Mouse (Mus musculus) lung, postnatal 4 days (tissue): Measurements from ENCODE around the gene Cebpzos.

Source experiments
- DNase-seq, 2 experiments: peaks; one replicate each; pipeline ENCODE4 v3.0.0; 2021

The Cebpzos gene

DNA sequence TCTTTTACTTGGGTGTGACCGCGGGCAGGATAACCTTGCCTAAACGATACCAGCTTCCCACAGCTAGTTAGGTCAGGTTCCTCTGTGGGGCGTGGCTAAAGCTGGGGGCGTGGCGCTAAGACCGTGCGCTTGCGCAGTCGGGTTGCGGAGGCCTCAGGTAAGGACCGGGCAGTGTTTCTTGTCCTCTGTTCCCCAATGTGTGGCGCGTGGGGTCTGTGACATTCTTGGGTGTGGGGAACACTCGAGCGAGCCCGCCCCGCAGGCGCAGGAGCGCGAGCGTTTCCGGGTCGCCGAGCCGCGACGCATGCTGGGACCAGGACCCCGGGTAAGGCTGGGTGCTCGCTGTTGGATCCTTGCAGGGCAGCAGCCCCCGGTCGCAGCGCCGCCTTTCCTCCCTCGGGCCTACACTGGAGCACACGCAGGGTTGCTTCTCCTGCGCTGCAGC, at the start of gene Cebpzos:
TSS of gene Cebpzos (plus strand) at position 132 of the 445 bp plus-strand sequence.
- peak; percentile 89 to 92 for DNase-seq

DNA sequence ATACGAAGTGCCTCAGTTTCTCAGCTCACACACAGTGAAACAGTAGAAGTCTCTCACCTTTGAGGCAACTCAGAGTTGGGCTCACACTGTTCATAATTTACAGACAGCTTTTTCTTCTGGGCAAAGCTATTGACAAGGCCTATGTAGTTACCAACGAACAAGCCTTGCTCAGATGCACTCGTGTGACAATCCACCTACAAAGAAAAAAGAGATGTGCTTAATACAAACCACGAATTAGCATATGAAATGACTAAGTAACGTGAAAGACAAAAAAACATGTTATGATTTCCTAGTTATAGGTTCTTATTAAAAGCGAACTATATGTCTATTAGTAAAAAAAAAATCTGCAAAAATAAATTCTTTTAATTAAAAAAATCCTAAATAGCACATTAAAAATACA, 42.4 kb upstream of the Cebpzos start:
- no peak for DNase-seq

DNA sequence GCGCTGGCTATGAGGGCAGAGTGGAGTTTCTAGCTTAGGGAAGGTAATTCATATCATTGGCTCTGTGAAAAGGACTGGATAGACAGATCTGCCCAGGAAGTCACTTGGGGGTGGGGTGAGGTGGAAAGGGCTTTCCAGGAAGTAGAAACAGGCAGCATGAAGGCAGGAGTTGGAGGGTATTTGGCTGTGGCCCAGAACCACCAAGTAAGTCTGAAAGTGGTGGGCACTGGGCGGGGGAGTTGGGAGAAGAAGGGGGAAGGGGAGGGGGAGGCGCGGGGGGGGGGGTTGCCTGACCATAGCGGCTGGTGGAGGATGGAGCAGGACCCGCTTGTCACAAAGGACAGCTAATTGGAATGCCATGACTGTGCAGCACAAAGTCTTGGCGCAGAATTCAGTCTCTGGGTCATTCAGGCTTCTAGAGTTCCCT, 34.4 kb upstream of the Cebpzos start:
- peak in 1 of 2 experiments; percentile 25 for DNase-seq

DNA sequence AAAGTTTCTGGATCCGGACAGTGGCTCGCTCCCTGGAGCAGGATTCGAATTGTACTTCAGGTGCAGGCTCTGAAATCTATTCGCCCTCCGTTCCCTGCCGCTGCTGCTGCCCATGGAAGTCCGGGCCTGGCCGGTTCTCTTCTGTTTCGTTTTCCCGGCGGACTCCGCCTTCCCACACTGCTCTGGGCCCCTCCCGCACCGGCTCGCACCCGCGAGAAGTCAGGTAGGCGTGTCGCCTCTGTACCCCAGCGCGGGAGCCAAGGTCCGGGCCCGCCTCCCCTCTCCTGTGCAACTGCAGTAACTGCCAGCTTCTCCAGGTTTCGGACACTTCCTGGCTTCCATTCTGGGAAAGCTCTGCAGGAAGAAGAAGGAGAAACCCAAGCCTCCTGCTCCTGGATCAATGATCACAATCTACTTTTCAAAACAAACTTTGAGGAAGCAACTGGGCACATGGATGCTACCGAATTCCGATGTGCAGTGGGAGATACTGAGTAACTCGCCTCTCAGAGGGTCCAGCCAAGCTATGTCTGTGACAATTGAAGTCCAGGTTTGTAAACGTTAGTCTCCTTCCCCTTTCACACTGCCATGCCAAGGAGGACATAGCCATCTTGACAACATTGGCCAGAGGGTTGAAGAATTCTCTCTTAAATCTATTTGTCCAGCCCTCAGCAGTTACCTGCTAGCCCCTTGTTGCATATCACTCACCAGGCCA, 33.7 kb upstream of the Cebpzos start, which contains the start of gene Eif2ak2:
TSS of gene Eif2ak2 (minus strand) at position 173 of the 712 bp plus-strand sequence.
- DNase-seq = peak; percentile 90 to 91

DNA sequence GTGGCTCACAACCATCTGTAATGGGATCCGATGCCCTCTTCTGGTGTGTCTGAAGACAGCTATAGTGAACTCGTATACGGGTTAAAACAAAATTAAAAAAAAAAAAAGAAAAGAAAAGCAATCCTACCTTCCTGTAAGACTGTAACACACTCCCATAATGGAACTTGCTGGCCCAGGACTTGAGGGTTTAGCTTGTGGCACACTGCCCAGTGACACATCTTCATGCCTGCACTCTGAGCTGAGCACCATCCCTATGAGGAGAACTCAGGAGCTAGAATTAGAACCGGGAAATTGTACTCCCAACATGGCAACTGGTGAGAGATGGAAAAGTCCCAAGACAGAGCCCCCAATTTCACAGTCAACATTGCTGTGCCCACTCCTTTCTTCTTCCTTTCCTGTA, 33.0 kb upstream of the Cebpzos start:
- no peak for DNase-seq

DNA sequence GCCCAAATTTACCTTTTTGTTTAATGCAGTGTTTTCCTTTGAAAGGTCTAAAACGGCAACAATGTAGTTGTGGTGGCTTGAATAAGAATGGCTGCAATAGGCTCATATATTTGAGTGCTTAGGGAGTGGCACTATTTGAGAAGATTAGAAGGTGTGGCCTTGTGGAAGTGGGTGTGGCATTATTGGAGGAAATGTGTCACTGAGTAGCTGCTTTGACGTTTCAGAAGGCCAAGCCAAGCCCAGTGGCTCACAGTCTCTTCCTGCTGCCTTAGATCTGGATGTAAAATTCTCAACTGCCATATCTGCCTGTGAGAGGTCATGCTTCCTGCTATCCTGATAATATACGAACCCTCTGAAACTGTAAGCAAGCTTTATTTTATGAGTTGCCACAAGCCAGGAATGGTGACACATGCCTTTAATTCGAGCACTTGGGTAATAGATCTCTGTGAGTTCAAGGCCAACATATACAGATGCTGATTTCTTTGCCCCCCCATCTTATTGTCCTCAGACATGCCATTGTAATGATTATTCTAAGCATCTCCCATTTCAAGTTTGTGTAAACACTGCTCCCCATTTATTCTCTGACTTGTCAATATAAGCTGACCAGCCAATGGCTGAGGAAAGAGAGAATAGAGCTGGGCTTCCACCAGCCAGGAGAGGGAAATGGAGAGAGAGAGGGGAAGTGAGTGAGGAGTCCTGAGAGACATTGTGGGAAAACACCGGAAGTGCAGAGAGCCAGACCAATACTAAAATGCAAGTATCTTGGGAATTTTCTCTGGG, 30.8 kb upstream of the Cebpzos start:
- no peak for DNase-seq

DNA sequence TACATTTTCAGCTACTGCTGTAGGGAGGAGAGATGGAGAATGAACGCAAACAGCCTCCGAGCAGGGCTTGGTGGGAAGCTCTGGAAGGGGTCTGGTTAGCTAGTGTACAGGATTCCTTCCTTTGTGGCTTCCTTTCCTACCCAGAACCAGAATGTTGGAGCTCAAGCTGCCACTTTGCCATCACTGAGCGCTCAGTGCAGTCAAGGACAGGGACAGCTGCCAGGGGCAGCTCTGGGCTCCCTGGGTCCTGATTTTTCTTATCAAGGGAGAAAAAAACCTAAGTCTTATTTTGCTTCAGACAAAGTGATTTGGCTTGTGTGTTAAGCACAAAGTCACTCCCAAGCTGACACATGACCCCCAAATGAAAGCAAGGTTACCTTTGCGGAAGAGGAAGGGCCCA, 27.7 kb upstream of the Cebpzos start:
- DNase-seq = no peak

DNA sequence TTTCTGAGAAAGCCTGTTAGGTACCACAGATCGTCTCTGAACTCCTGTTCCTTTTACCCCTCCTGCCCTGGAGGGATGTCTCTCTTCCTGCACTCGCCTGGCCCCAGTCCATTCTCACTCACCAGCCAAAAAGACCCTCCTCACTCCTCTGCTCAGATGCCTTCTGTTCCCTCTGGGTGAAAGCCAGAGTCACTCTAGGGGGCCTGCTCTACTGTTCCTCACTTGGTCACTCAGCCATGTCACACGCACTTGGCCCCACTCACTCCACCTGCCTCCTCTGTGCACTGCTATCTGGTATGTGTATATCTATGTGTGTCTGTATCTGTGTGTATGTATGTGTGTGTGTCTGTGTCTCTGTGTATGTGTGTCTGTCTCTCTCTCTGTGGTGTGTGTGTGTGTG, 27.1 kb upstream of the Cebpzos start:
- no peak for DNase-seq

DNA sequence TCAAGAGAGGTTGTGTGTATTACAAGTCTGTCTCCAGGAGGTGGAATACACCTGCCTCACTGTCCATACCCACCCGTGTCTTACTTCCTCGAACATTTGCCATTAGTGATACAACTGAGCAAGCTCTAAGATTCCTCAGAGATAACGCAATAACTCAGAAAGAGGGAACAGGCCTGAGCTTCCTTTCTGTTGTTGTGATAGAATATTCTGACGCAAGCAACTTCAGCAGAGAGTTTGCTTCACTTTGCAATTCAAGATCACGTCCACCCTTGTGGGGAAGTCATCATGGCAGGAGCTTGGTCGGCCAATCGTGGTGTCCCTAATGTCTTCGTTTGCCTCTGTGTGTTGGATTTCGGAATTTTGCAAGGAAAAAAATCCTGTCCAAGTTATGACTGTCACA, 25.3 kb upstream of the Cebpzos start:
- DNase-seq = no peak

DNA sequence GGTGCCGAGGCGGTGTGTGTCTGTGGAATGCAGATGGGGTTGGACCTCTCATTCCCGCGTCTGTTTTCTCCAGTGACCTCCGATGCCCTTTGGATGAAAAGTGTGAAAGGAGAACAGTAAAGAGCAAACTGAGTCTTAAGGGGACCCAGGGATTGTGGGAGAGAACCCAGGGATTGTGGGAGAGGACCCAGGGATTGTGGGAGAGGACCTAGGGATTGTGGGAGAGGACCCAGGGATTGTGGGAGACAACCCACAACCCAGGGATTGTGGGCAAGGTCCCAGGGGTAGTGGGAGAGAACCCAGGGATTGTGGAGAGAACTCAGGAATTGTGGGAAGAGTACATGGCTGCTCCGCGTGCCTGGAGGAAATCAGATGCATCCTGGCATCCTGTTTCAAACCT, 21.3 kb upstream of the Cebpzos start:
- no peak for DNase-seq

DNA sequence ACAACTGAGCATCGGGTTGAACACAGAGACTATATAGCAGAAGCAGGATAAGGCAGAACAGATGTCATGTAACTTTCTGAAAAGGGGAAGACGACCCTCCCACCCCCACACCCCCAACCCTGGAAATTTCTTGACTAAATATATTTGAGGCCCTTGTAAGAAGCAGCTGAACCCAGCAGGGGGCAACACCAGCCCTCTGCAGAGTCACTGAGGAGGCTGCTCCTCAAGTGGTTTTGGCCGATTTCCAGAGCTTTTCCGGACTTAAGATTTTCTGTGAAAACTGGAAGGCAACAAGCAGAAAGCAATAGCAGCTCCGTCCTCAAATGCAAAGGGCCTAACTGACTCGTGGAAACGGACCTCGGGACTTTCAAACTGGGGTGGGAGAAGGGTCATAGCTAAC, 20.9 kb upstream of the Cebpzos start:
- peak; percentile 55 to 70 for DNase-seq

DNA sequence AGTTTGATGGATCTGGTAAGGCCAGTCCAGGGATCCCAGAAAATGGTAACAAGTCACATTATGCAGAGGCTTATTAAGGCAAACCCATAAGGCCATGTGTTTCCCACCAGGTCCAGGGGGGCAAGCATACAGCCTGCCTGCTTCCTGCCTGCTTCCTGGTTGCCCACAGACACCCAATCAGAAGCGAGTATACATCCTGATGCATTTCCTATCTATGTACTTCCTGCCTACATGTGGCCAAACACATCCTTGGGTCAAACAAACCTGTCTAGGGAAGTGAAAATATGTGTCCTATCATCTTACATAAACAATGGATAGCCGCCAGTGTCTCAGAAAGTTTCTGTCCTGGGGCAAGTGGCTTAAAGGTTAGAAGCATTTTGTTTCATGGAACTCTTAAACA, 13.1 kb upstream of the Cebpzos start:
- DNase-seq = no peak

DNA sequence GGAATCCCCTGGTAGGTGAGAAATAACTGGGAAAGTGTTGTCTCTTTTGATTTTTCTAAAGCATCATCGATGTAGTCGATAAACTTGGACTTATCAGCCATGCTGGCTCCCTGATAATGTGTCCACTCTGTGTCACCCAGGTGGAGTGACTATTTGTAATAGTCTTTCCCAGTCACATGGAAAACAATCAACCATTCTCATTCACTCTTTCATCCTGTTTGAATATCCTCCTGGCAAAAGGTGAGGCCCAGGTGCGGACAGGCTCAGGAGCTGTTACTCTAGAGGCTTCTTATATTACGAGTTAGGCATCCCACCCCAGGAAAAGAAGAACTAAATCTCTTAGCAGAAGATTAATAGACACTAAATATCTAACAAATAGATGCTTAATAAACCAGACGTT, 9.4 kb upstream of the Cebpzos start, which contains the start of gene Sult6b1:
TSS of gene Sult6b1 (minus strand) at position 101 of the 400 bp plus-strand sequence.
- DNase-seq = no peak

DNA sequence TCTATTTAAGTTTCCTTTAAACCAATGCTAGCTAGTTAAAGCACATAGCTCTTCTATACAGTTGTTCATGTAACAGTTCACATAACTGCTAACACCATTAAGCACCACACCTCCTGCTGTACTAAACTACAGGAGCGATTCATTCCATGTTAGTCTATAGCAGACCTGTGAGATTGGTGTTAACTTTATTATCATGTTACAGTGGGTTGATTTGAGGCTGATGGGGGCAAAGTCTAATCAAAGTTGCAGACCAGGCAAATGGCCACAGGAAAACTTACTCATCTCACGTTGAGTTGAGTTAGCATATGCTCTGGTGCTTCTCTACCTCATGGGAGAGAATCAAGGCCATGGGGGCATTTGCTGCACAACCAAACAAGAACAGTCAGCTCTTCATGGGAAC, 6.9 kb upstream of the Cebpzos start:
- no peak for DNase-seq

DNA sequence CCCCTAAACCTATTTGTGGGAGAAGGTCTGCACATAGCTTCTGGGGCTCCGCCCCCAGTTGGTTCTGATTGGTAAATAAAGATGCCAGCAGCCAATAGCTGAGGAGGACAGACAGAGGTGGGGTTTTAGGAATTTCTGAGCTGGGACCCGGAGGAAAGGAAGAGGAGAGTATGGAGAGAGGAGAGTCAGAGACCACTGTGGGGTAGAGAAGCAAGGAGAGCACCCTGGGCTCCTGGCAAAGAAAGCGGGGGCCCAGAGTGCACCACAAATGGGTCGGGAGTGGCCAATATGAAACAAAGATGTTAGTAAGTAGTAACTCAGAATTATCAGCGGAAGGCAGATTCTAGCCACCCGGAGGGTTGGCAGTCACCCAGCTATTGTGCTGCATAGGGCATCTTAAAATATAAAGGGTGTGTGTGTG, 3.4 kb upstream of the Cebpzos start:
- DNase-seq = peak; percentile 26 to 38

DNA sequence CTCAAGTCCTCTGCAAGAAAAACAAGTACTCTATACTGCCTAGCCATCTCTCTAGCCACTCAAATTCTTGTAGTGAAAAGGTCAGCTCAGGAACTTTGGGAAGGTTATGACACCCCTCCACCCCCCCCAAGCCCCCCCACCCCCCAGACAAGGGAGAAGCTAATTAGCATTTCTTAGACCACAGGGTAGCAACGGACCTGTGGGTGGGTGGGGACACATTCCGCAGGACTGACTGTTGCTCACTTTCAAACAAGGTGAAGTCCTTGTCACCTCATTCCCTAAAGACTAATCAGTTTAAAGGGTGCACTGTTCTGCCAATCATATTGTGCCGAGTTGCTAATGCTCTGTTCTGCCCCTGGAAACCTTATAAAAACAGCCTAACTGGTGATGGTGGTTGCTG, 2.4 kb upstream of the Cebpzos start:
- DNase-seq = no peak

DNA sequence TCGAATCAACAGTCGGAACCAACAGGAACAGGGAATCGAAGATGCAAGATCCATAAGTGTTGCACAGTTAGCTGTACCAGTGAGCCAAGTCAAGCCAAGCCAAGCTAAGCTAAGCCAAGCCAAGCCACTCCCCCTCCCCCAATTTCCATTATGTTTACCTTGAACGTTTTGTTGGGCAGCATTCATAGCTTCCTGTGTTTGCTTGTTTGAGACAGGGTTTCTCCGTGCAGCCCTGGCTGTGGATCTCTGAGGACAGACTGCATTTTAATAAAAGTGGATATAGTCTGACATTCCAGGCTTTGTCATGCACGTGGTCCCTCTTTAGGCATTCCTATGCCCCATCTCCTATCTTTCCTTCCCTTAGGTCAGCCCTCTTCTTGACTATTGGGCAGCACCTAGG, 528 bp upstream of the Cebpzos start:
- DNase-seq = no peak

DNA sequence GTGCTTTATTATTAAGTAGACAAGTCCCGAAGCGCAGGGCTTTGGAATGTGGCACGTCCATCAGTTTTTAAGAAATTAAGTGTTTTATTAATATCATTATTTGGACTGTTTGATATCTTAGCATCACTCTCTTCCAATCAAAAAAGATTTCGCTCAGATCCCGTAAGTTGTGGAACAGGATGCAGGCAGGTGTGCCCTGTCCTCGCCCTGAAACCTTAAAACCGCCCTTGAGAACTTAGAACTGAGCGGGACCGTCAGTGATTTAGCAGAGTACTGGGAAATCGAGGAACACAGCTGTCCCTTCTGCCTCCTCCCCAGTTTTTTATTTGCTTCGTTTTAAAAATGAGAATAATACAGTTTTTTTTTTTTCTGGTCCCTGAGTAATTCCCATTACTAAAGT, 599 bp downstream of the Cebpzos start:
- DNase-seq = no peak

DNA sequence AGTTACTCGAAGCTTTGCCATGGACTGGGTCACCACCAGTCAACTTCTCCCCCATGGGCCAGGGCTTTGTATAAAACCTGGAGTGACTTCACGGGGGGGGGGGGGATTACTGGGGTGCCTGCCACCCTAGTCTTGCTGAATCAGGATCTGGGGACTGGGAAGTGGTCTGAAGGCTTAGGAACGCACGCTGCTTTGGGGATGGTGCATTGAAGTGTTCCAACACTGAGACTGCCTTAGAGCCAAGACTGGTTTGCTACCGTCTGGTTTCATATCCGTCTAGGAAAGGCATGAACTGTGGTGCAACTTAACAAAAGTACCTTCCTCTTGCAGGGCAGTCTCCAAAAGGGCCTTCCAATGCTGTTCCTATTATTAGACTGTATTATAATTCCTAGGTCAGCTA, 1.4 kb downstream of the Cebpzos start:
- DNase-seq = no peak

DNA sequence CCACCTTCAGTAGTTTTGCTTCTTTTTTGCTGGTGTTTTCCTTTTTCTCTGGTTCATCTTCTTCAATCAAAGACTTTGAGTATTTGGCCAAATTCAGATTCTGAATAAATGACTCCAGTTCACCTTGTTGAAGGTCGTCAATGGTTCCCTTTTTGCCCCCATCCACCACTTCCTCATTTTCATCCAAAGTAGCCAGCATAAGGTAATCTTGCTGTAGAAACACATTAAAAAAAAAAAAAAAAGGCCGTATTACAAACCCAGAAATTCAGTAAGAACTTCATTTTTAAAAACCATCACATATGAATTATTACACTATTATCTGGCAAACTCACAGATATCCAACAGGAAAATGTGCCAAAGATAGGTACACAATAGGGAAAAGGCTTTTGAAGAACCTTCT, 19.6 kb downstream of the Cebpzos start:
- DNase-seq = no peak

DNA sequence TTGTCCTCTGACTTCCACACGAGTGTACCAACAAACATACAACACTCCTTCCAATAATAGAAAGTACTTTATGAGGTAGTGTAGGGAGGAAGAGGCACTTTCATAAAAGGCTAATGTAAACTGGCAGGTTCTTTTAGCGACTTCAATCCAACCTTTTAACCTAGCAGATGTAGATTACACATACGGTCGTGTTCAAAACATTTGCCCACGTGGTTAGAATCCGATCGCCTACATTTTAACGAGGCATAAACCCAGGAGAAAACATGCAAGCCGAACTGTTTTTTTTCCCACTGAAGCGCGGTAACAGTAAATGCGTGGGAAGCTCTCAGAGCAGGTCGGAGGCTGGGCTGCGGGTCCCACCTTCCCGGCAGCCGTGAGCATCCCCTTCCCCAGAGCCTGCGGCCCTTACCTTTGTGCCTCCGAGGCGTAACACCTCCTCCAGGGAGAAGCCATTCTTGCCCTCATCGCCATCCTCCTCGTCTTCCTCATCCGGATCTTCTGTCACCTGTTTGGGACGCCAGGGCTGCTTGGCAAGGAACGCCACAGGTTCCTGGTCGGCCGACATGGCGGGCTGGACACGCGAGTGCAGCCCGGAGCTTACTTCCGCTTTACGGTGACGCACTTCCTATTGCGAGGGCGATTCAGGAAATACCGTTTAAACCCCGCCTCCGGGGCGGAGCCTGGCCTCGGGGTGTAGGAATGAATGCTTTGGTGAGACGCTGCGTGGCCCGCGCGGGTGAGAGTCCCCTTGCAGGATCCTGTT, 20.3 kb downstream of the Cebpzos start, which contains the start of the genes Cebpz and Ndufaf7:
TSS of gene Cebpz (minus strand) at position 601 of the 763 bp plus-strand sequence.
TSS of gene Ndufaf7 (plus strand) at position 671 of the 763 bp plus-strand sequence.
- peak; percentile 97 to 98 for DNase-seq

DNA sequence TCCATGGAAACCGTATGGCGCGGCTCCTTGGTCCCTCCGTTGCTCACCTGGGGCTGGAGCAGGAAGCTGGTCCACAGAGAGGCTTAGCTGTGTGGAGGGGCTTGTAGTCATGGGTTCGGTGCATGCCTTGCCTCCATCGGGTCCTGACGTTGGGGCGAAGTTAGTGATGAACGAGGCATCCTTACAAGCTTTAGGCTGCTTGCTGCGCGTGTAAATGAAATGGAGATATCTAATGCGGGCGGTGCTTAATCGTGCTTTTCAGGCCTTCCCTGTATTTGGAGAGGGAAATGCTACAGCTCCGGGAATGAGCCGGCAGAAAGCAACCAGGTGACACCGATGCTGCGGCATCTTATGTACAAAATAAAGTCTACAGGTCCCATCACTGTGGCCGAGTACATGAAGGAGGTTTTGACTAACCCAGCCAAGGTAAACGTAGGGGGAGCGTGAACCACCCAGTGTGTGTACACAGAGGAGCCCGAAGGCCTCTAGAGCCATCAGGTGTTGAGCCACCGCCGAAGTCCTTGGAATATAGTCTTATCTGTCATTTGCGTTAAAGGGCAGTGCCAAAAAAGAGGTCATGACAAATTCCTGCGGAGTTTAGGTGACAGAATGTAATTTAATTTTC, 21.0 kb downstream of the Cebpzos start:
- peak in 1 of 2 experiments; percentile 6 for DNase-seq

DNA sequence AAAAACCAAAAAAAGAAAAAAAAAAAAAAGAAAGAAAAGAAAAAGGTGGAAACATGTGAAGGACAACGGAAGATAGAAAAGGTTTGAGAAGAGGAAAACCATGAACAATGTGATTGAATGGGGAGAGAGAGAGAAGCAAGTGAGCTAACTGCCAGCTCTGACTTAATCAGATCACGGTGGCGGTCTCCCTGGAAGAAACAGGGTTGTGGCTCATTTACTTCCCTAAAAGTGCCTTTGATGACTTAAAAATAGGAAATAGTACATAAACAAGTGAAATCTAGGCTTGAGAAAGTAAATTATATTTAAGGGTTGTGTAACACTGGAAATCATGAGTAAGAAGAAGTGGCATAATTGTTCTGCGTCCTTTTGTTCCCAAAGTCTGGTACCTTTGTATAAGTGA, 22.6 kb downstream of the Cebpzos start:
- DNase-seq = no peak
